Mouse (Mus musculus): Measurements from ENCODE around the gene Leng8.

- TF ChIP-seq CTCF (IDR thresholded peaks at IDR 0.05; ENCODE audit: low read depth) (no peak), EP300 (optimal IDR thresholded peaks at IDR 0.05) (no peak)
Observed at GRCm38 (mm10) chr7:4150811-4151221, 14.0 kb downstream of the Leng8 start.

Data from stomach, postnatal 0 days (tissue).